Mouse (Mus musculus): ENCODE data around the gene Camkk1.

Camkk1 gene

DNA sequence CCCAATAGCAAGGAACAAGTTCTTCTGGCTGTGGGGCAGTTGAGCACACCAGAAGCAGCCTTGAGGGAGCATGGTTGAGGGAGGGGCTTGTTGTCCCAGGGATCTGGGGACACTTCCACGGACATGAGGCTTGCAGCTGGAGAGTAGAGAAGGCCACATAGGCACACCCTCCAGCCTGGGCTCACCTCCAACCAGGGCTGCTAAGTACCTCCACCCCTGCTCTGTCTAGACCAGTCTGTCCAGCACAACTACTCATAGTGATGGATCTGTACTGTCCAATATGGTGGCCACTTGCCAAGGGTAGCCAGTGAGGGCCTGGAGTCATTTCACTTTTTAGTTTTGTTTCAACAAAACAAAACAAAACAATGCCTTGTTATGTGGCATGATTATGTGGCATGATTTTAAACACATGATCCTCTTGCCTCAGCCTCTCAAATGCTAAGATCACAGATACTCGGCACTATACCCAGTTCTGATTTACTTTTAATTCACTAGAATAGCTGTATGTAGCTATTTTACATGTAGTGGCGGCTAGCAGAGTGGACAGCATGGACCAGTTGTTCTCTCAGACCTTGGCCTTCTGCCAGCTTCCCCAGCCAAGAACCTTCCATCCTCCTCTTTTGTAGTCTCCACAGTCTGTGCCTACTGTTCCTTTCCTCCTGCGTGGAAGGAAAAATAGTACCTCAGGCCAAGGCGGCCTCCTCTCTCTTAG, 3.3 kb upstream of the Camkk1 start:
- peak; percentile 57 to 70 for DNase-seq

- DNase-seq, result peak; percentile 57 to 75
Observed at GRCm38 (mm10) chr11:73016103-73016420, 2.7 kb upstream of the Camkk1 start.

GRCm38 (mm10) chr11:73019147-73019795, 463 bp downstream of the Camkk1 start:
- DNase-seq, result peak; percentile 78 to 87

- peak in 1 of 2 experiments; percentile 34 for DNase-seq
Observed at GRCm38 (mm10) chr11:73020953-73021800, 2.4 kb downstream of the Camkk1 start.

DNA sequence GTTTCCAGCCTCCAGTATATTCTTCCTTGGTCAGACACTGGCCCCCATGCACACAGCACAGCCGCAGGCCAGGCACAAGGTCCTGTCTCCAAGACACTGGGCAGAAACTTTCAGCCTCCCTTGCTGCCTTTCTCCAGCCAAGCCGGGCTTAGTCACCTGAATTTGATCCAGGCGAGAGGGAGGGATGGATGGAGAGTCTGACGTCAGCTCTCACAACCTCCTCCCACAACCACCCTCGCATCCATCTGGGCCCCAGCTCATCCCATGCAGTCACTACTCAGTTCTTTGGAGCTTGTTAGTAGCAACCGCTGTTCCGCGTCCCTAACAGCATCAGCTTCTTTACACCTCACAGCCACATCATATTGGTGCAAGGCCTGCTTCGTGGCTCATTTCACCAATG, 4.3 kb downstream of the Camkk1 start:
- DNase-seq, result peak; percentile 67 to 77

- peak; percentile 39 to 58 for DNase-seq
Observed at GRCm38 (mm10) chr11:73023827-73024226, 5.0 kb downstream of the Camkk1 start.

DNA sequence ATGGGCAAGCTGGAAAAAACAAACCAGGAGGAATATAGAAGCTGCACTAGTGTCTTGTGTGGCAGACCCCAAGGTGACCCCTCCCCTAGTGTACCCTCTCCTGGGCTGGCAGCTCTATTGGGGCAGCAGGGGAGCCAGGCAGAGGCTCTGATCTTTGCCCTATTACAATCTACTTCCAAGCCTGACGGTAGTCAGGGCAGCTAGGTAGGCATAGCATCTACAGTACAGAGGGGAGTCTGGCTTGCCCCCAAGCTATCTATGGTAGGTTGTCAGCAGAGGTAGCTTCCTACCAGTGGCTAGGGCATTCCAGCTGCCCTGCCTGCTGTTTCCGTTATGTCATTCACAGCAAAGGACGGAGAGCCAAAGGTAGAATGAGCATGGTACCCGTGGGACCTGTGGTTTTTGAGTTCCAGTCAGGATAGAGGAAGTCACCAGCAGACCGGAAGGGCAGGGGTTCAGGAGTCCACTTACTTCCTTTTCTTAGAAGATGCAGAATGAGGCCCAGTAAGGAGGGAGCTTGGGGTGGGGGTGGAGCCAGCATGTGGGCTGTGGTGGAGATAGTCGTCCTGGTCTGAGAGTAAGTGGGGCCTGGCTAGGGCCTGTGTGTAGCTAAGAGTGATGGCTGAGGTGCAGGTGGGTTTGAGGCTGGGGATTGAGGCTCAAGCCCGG, 5.6 kb downstream of the Camkk1 start:
- peak; percentile 59 to 67 for DNase-seq

GRCm38 (mm10) chr11:73026961-73027360, 8.2 kb downstream of the Camkk1 start:
- DNase-seq, result peak; percentile 79 to 85

DNA sequence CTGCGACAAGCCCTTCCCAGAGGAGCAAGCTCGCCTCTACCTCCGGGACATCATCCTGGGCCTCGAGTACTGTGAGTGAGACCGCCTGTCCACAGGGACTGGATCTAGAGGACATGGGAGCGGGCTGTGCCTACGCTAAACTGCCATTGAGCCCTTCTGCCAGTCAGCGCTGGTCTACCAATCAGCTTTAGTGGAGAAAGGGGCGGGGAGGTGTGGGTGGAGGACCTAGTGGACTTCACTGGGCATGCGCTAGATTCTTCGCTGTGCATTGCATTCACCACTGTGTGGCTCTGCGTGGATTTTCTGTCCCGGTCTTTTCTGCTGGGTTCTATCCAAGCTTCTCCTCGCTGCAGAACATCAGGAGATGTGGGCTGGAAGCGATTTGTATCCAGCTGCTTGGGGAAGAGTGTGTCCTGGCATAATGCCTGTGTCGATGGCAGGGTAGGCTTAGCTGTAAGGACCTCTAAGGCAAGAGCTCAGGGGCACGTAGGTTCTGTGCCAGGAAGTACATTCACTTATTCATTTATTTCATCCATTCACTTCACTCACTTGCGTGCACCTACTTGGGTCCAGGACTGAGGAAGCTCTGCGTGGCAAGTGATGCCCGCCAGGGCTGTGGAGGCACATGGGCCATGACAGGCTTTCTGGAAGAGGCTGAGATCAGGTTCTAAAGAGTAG, 12.2 kb downstream of the Camkk1 start:
- peak; percentile 91 to 94 for DNase-seq

DNA sequence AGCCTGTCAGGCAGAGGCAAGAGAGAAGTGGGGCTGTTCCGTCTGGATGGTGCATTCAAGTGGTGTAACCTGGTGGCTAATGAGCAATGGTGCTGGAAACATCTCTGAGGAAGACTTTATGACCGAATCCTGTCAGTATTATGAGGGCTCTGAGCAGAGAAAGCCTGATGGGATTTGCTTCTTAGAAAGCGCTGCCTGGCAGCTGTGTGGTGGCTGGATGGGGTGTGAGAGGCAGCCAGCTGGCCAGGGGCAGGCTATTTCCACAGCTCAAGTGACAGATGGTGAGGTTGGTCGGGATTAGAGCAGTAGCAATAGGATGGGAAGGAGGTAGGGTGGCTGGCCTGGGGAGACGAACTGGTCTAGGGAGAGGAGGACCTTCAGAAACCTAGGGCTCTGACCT, 12.7 kb downstream of the Camkk1 start:
- no peak for DNase-seq

DNA sequence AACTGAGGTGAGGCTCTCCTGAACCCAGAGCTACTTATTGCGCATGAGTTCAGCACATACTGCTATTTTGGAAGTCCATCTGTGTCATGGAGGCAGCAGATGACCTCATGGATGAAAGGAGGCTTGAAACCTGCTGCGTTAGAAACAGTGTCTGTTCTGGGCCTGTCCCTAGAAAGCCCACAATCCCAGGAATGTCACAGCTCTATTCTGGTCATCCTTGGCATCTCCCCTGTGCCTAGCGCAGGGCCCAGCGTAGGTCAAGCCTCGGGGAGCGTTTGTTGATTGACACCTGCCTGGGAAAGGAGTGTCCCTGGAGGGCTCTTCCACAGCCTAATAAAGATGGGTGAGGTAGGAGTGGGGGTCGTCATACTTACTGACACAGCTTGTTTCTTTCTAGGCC, 17.3 kb downstream of the Camkk1 start:
- no peak for DNase-seq

DNA sequence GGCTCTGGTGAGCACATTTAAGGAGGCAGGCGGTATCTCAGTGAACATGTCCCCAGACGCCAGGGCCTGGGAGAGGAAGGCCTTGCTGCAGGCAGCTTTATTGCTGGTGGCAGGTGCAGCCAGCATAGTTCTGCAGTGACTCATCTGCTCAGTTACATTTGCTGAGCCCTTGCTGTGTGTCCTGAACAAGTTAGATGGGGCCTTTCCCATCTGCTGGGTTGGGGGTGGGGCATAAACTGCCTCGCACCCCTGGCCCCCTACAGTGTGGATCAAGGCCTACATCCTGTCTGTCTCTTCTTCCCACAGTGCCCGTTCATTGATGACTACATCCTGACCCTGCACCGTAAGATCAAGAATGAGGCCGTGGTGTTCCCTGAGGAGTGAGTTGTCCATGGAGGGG, 18.1 kb downstream of the Camkk1 start:
- DNase-seq, result no peak

GRCm38 (mm10) chr11:73037691-73038090, 18.9 kb downstream of the Camkk1 start:
- DNase-seq, result no peak

- peak; percentile 35 to 52 for DNase-seq
Observed at GRCm38 (mm10) chr11:73039102-73039799, 20.4 kb downstream of the Camkk1 start.

DNA sequence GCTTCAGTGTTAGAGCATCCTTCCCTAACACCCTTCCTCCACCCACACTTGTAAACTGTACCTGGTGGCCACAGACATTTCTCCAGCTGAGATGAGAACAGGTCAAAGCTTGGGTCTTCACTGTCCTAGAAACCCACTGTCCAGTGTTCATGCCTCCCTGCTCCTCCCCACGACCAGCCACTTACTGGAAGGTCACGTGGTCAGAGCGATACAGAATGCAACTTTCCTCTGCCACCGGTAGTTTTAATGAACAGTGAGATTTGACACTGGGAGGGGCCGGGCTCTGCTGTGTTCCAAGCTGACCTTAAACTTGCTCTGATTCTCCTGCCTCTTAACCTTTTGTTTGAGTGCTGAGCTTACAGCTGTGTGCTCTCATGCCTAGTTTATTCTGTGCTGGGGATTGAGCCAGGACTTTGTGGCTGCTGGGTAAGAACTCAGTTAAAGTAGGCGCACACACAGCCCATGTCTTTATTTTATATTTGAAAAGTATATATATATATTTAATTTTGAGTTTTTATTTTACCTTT, 25.5 kb downstream of the Camkk1 start:
- no peak for DNase-seq

- no peak for DNase-seq
Observed at GRCm38 (mm10) chr11:73044789-73045188, 26.0 kb downstream of the Camkk1 start.

- peak; percentile 95 to 97 for DNase-seq
Observed at GRCm38 (mm10) chr11:73047542-73047996, 28.8 kb downstream of the Camkk1 start, which contains the start of gene Ncbp3. Gene Ncbp3, plus strand, starts transcription at chr11:73047783.

- peak in 1 of 2 experiments; percentile 63 for DNase-seq
Observed at GRCm38 (mm10) chr11:73048030-73048876, 29.4 kb downstream of the Camkk1 start.

- peak; percentile 73 to 77 for DNase-seq
Observed at GRCm38 (mm10) chr11:73049335-73049734, 30.5 kb downstream of the Camkk1 start.

- DNase-seq, result no peak
Observed at GRCm38 (mm10) chr11:73052795-73053194, 34.0 kb downstream of the Camkk1 start.
